Mouse (Mus musculus): ENCODE results near the gene Golga4. TPM values are rescaled to one million over a fixed set of nuclear protein-coding genes. Genes with fewer than 3 reads are reported as not detected.

Golga4 gene
- polyA plus RNA-seq, 1 experiment from 2014 or later, result 38.9 TPM

DNA sequence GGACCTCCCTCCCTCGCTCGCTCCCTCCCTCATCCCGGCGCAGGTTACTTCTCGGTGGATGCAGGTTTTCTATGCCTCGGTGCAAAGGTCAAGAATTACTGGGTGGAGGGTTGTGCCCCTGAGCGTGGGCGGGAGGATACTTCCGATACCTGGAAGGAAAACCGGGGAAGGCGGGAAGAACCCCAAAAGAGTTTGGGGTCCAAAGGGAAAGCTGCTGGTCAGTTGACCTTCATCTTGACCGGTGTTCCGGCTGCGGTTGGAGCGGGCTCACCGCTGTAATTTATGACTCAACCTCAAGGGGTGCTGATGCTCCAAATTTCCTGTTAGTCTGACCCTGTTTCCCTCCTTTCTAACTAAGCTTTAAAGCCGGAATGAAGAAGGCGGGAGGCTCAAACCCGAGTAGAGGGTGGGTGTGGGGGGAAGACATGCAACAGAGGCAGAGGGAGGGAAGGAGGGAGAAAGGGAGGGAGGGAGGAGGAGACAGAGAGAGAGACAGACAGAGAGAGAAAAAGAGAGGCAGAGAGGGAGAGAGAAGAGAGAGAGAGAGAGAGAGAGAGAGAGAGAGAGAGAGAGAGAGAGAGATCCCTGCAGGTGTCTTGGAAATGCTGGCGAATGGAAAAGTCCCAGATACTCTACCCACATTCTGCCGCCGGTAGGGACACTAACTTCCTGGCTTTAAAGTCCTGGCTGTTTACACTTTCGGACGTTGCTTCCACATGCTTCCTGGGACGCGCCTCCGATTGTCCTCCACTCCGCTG, 17.8 kb upstream of the Golga4 start:
- peak; percentile 56 for TF ChIP-seq CTCF (IDR thresholded peaks at IDR 0.05; ENCODE audit: low read depth)
- Histone ChIP-seq H3K4me3 (replicated peaks; ENCODE audit: low read depth, low read length) (peak overlapping the region; percentile 32), H3K4me1 (replicated peaks; ENCODE audit: insufficient read depth, low read length) (peaks cover 10% of the 10 kb centered on the region), H3K36me3 (ENCODE audit: insufficient read depth, low read length) (no peaks in the 10 kb centered on the region), H3K4me2 (ENCODE audit: low read length) (peak overlapping the region; percentile 54), H3K27ac (no peak overlapping the region), H3K9me3 (replicated peaks; ENCODE audit: low read length) (no peaks in the 10 kb centered on the region), H3K9ac (ENCODE audit: low read depth, low read length) (no peak overlapping the region), H3K27me3 (ENCODE audit: insufficient read depth, low read length) (peaks cover 44% of the 10 kb centered on the region)
- DNase-seq (ENCODE audit: low spot score), result peak; percentile 74
- ATAC-seq (replicated peaks; ENCODE audit: low FRiP score, low read depth), result 0 out of 2 replicates have a peak, but pooled peaks have one; percentile 23
- WGBS, result under 1% methylated on average over 28 of the region's 28 CpGs

GRCm38 (mm10) chr9:118488896-118489578, 17.0 kb upstream of the Golga4 start:
- Histone ChIP-seq H3K4me3 (replicated peaks; ENCODE audit: low read depth, low read length) (peak overlapping the region; percentile 32), H3K4me2 (ENCODE audit: low read length) (peak overlapping the region; percentile 54), H3K4me1 (replicated peaks; ENCODE audit: insufficient read depth, low read length) (peaks cover 10% of the 10 kb centered on the region), H3K9ac (ENCODE audit: low read depth, low read length) (no peak overlapping the region), H3K27me3 (ENCODE audit: insufficient read depth, low read length) (peaks cover 37% of the 10 kb centered on the region), H3K27ac (no peak overlapping the region), H3K36me3 (ENCODE audit: insufficient read depth, low read length) (no peaks in the 10 kb centered on the region), H3K9me3 (replicated peaks; ENCODE audit: low read length) (no peaks in the 10 kb centered on the region)
- WGBS, result 2% methylated on average over 20 of the region's 20 CpGs
- TF ChIP-seq CTCF (IDR thresholded peaks at IDR 0.05; ENCODE audit: low read depth), result no peak
- no peak for ATAC-seq (replicated peaks; ENCODE audit: low FRiP score, low read depth)
- no peak for DNase-seq (ENCODE audit: low spot score)

GRCm38 (mm10) chr9:118489579-118490019, 16.5 kb upstream of the Golga4 start:
- peak; percentile 97 for TF ChIP-seq CTCF (IDR thresholded peaks at IDR 0.05; ENCODE audit: low read depth)
- no peak overlapping the region for H3K27ac ChIP-seq
- peak overlapping the region; percentile 32; the same call in 1 of the 2 replicates for H3K4me3 ChIP-seq (replicated peaks; ENCODE audit: low read depth, low read length)
- WGBS, result under 1% methylated on average over 16 of the region's 16 CpGs
- H3K9me3 ChIP-seq (replicated peaks; ENCODE audit: low read length), result no peaks in the 10 kb centered on the region
- H3K4me2 ChIP-seq (ENCODE audit: low read length), result peak overlapping the region; percentile 54
- H3K27me3 ChIP-seq (ENCODE audit: insufficient read depth, low read length), result peaks cover 32% of the 10 kb centered on the region
- ATAC-seq (replicated peaks; ENCODE audit: low FRiP score, low read depth), result peak; percentile 60; the same call in 1 of the 2 replicates
- no peaks in the 10 kb centered on the region for H3K36me3 ChIP-seq (ENCODE audit: insufficient read depth, low read length)
- H3K9ac ChIP-seq (ENCODE audit: low read depth, low read length), result no peak overlapping the region
- peaks cover 10% of the 10 kb centered on the region for H3K4me1 ChIP-seq (replicated peaks; ENCODE audit: insufficient read depth, low read length)
- peak; percentile 92 for DNase-seq (ENCODE audit: low spot score)

DNA sequence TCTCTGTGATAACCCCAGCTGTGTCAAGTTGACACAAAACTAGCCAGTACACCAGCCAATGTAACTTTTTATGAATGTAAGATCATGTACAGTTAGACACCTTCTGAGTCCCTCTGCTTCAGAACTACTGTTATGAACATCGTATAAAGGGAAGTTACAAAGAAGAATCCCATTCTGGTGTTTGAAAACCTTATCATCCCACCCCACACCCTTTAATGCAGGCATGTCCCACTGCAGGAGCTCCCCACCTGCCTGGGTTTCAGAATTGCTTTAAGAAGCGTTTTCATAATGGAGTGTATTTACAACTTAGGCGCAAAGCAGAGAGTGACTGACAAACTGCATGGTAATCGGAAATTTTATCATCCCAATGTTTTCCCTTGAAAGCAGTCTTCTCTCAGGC, 14.9 kb upstream of the Golga4 start:
- no peak for ATAC-seq (replicated peaks; ENCODE audit: low FRiP score, low read depth)
- no peak for TF ChIP-seq CTCF (IDR thresholded peaks at IDR 0.05; ENCODE audit: low read depth)
- H3K9ac ChIP-seq (ENCODE audit: low read depth, low read length), result no peak overlapping the region

GRCm38 (mm10) chr9:118492932-118493698, 13.0 kb upstream of the Golga4 start:
- Histone ChIP-seq H3K27ac (no peak overlapping the region), H3K27me3 (ENCODE audit: insufficient read depth, low read length) (0 out of 2 replicates have a peak, but pooled peaks cover 4% of the 10 kb centered on the region), H3K4me1 (replicated peaks; ENCODE audit: insufficient read depth, low read length) (peaks cover 5% of the 10 kb centered on the region; the same call in 1 of the 2 replicates), H3K9me3 (replicated peaks; ENCODE audit: low read length) (no peaks in the 10 kb centered on the region), H3K4me3 (replicated peaks; ENCODE audit: low read depth, low read length) (no peak overlapping the region), H3K36me3 (ENCODE audit: insufficient read depth, low read length) (no peaks in the 10 kb centered on the region), H3K4me2 (ENCODE audit: low read length) (no peak overlapping the region), H3K9ac (ENCODE audit: low read depth, low read length) (no peak overlapping the region)
- WGBS, result 79% methylated on average over 8 of the region's 8 CpGs
- no peak for DNase-seq (ENCODE audit: low spot score)
- no peak for ATAC-seq (replicated peaks; ENCODE audit: low FRiP score, low read depth)
- no peak for TF ChIP-seq CTCF (IDR thresholded peaks at IDR 0.05; ENCODE audit: low read depth)

More for the DNA sequence above, 14.9 kb upstream of the Golga4 start:
- Histone ChIP-seq H3K4me3 (replicated peaks; ENCODE audit: low read depth, low read length) (no peak overlapping the region), H3K4me1 (replicated peaks; ENCODE audit: insufficient read depth, low read length) (peaks cover 10% of the 10 kb centered on the region), H3K27me3 (ENCODE audit: insufficient read depth, low read length) (peaks cover 21% of the 10 kb centered on the region), H3K36me3 (ENCODE audit: insufficient read depth, low read length) (no peaks in the 10 kb centered on the region), H3K4me2 (ENCODE audit: low read length) (no peak overlapping the region), H3K9me3 (replicated peaks; ENCODE audit: low read length) (no peaks in the 10 kb centered on the region), H3K27ac (no peak overlapping the region)
- DNase-seq (ENCODE audit: low spot score), result no peak
- WGBS, result 89% methylated on average over 4 of the region's 4 CpGs

DNA sequence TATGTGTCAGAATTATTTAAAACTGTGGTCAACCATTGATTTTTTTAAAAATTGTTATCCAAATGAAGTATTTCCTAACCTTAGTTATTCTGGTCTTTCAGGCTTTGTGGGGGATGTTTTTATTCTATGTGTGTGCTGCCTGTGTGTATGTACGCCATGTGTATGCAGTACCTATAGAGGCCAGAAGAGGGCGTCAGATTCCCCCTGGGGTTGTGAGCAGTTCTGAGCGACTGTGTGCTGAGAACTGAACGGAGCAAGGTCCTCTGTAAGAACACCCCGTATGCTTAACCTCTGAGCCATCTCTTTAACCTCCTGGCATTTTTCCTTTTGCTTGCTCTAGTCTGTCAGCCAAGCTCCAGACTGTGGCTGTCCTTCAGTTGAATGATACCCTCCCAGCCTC, 12.0 kb upstream of the Golga4 start:
- H3K4me2 ChIP-seq (ENCODE audit: low read length), result no peak overlapping the region
- ATAC-seq (replicated peaks; ENCODE audit: low FRiP score, low read depth), result no peak
- DNase-seq (ENCODE audit: low spot score), result no peak
- WGBS, result 82% methylated on average over 5 of the region's 5 CpGs
- no peak; the same call in 1 of the 2 replicates for TF ChIP-seq CTCF (IDR thresholded peaks at IDR 0.05; ENCODE audit: low read depth)
- H3K9me3 ChIP-seq (replicated peaks; ENCODE audit: low read length), result no peaks in the 10 kb centered on the region
- H3K27me3 ChIP-seq (ENCODE audit: insufficient read depth, low read length), result 0 out of 2 replicates have a peak, but pooled peaks cover 4% of the 10 kb centered on the region
- 0 out of 2 replicates have a peak, but pooled peaks cover under 1% of the 10 kb centered on the region for H3K4me1 ChIP-seq (replicated peaks; ENCODE audit: insufficient read depth, low read length)
- H3K9ac ChIP-seq (ENCODE audit: low read depth, low read length), result no peak overlapping the region
- no peak overlapping the region for H3K4me3 ChIP-seq (replicated peaks; ENCODE audit: low read depth, low read length)
- no peak overlapping the region for H3K27ac ChIP-seq
- no peaks in the 10 kb centered on the region for H3K36me3 ChIP-seq (ENCODE audit: insufficient read depth, low read length)
